Mouse (Mus musculus) liver, embryonic 14 days (tissue): ENCODE data around the gene 4930486L24Rik. TPM values are rescaled to one million over a fixed set of nuclear protein-coding genes. Genes with fewer than 3 reads are reported as not detected.

Source experiments
- polyA plus RNA-seq: library from polyadenylated mRNA; depleted of rRNA; stranded (reverse); fragments of >200 nt; gene quantifications from 2 replicates; pipeline ENCODE4 v1.2.3, GENCODE M21; 2012; rRNA removed

Gene 4930486L24Rik
- 0.15 TPM in 2 replicates for polyA plus RNA-seq

GRCm38 (mm10) chr13:60864281-60864680, at the start of gene 4930486L24Rik:
4930486L24Rik (minus strand) TSS chr13:60864475.

GRCm38 (mm10) chr13:60904780-60905179, 40.5 kb upstream of the 4930486L24Rik start, which contains the start of gene Tpbpb:
Tpbpb (minus strand) TSS chr13:60904880.

GRCm38 (mm10) chr13:60897328-60897727, 33.1 kb upstream of the 4930486L24Rik start, which contains the start of gene Ctla2b:
Ctla2b (minus strand) TSS chr13:60897447.

GRCm38 (mm10) chr13:60896794-60897193, 32.5 kb upstream of the 4930486L24Rik start, which contains the start of gene Gm49392:
Gm49392 (minus strand) TSS chr13:60896894.

GRCm38 (mm10) chr13:60802749-60803148, 61.5 kb downstream of the 4930486L24Rik start, which contains the start of gene Ctsll3:
Ctsll3 (minus strand) TSS chr13:60802849.

Other genes with a start within 250 kb of the 4930486L24Rik start
- gene BC051665, start 78.1 kb downstream of the 4930486L24Rik start, polyA plus RNA-seq: not detected in 2 replicates
- not detected in 2 replicates for gene Ctsll3, start 61.6 kb downstream of the 4930486L24Rik start, polyA plus RNA-seq
- 0.05 TPM in 1 of 2 replicates, not detected in the other for gene Gm49392, start 32.4 kb upstream of the 4930486L24Rik start, polyA plus RNA-seq
- 5.5 TPM in 2 replicates for gene Ctla2b, start 33.0 kb upstream of the 4930486L24Rik start, polyA plus RNA-seq
- 0.37 and 2.0 TPM in 2 replicates for gene Tpbpb, start 40.4 kb upstream of the 4930486L24Rik start, polyA plus RNA-seq
- gene Gm49393, start 71.1 kb upstream of the 4930486L24Rik start, polyA plus RNA-seq: not detected in 2 replicates
- gene Gm49391, start 72.1 kb upstream of the 4930486L24Rik start, polyA plus RNA-seq: 5.8 and 6.1 TPM in 2 replicates
- 16.9 and 18.1 TPM in 2 replicates for gene Ctla2a, start 72.2 kb upstream of the 4930486L24Rik start, polyA plus RNA-seq
- 0.69 and 2.2 TPM in 2 replicates for gene Tpbpa, start 77.5 kb upstream of the 4930486L24Rik start, polyA plus RNA-seq
- 0.05 and 0.20 TPM in 2 replicates for gene Ctsj, start 141.5 kb upstream of the 4930486L24Rik start, polyA plus RNA-seq
- gene Ctsq, start 176.2 kb upstream of the 4930486L24Rik start, polyA plus RNA-seq: 0.03 and 0.15 TPM in 2 replicates